Comparison of ENCODE assay signal across 8 mouse cellular contexts in genomic region chr7:34811531-34812526, GRCm38 (mm10). TPM values are rescaled to one million over a fixed set of nuclear protein-coding genes. Genes with fewer than 3 reads are reported as not detected.
DNase-seq lines count a peak whose midpoint lies in the region; ATAC-seq and TF ChIP-seq lines count a peak whose summit lies in the region.

No protein-coding gene starts in this region.

- H3K27ac ChIP-seq in heart, embryonic 13.5 days (replicated peaks) = no peak overlapping the region
- no peak overlapping the region for H3K27ac ChIP-seq in forebrain, embryonic 13.5 days
- H3K27ac ChIP-seq in kidney, postnatal 0 days = no peak overlapping the region
- H3K27ac ChIP-seq in midbrain, embryonic 14.5 days (replicated peaks; ENCODE audit: low read depth, low read length) = peak overlapping the region; percentile 55; the same call in 1 of the 2 replicates

- H3K9me3 ChIP-seq in heart, embryonic 13.5 days = no peaks in the 10 kb centered on the region
- H3K9me3 ChIP-seq in forebrain, embryonic 13.5 days (replicated peaks) = no peaks in the 10 kb centered on the region
- no peaks in the 10 kb centered on the region for H3K9me3 ChIP-seq in kidney, postnatal 0 days (replicated peaks; ENCODE audit: low read length)
- H3K9me3 ChIP-seq in midbrain, embryonic 14.5 days (ENCODE audit: control insufficient read depth, low read length) = no peaks in the 10 kb centered on the region

- H3K36me3 ChIP-seq in heart, embryonic 13.5 days = no peaks in the 10 kb centered on the region
- H3K36me3 ChIP-seq in forebrain, embryonic 13.5 days (ENCODE audit: poor library complexity, severe bottlenecking) = no peaks in the 10 kb centered on the region
- no peaks in the 10 kb centered on the region for H3K36me3 ChIP-seq in kidney, postnatal 0 days (ENCODE audit: insufficient read depth, low read length)
- H3K36me3 ChIP-seq in midbrain, embryonic 14.5 days (ENCODE audit: control insufficient read depth, insufficient read depth, low read length) = no peaks in the 10 kb centered on the region

- peaks cover 20% of the 10 kb centered on the region for H3K4me1 ChIP-seq in heart, embryonic 13.5 days
- peaks cover 23% of the 10 kb centered on the region for H3K4me1 ChIP-seq in forebrain, embryonic 13.5 days
- no peaks in the 10 kb centered on the region; the same call in 1 of the 2 replicates for H3K4me1 ChIP-seq in kidney, postnatal 0 days (replicated peaks; ENCODE audit: insufficient read depth, low read length)
- H3K4me1 ChIP-seq in midbrain, embryonic 14.5 days (ENCODE audit: control insufficient read depth, insufficient read depth, low read length) = peaks cover 9% of the 10 kb centered on the region

- TF ChIP-seq CTCF in kidney, postnatal 0 days (IDR thresholded peaks at IDR 0.05; ENCODE audit: low read depth) = no peak

- no peak for ATAC-seq in heart, embryonic 13.5 days (ENCODE audit: extremely low read depth, insufficient number of reproducible peaks, low FRiP score, low TSS enrichment)
- ATAC-seq in forebrain, embryonic 13.5 days = peak; percentile 11
- ATAC-seq in kidney, postnatal 0 days (replicated peaks; ENCODE audit: low FRiP score, low read depth) = peak; percentile 31
- no peak for ATAC-seq in midbrain, embryonic 14.5 days (ENCODE audit: low FRiP score, low TSS enrichment)

- H3K9ac ChIP-seq in heart, embryonic 13.5 days = peak overlapping the region; percentile 65
- peak overlapping the region; percentile 62 for H3K9ac ChIP-seq in forebrain, embryonic 13.5 days
- H3K9ac ChIP-seq in kidney, postnatal 0 days (ENCODE audit: low read depth, low read length) = peak overlapping the region; percentile 55
- peak overlapping the region; percentile 54 for H3K9ac ChIP-seq in midbrain, embryonic 14.5 days (replicated peaks; ENCODE audit: low read length)

- under 1% methylated on average over 66 of the region's 66 CpGs for WGBS in heart, embryonic 13.5 days
- under 1% methylated on average over 66 of the region's 66 CpGs for WGBS in forebrain, embryonic 13.5 days
- 1% methylated on average over 66 of the region's 66 CpGs for WGBS in kidney, postnatal 0 days
- WGBS in midbrain, embryonic 14.5 days = under 1% methylated on average over 66 of the region's 66 CpGs

- peaks cover 87% of the 10 kb centered on the region for H3K27me3 ChIP-seq in heart, embryonic 13.5 days (replicated peaks)
- H3K27me3 ChIP-seq in forebrain, embryonic 13.5 days = peaks cover 70% of the 10 kb centered on the region
- peaks cover 12% of the 10 kb centered on the region; the same call in 1 of the 2 replicates for H3K27me3 ChIP-seq in kidney, postnatal 0 days (ENCODE audit: insufficient read depth, low read length)
- H3K27me3 ChIP-seq in midbrain, embryonic 14.5 days (ENCODE audit: control insufficient read depth, insufficient read depth, low read length) = peaks cover 32% of the 10 kb centered on the region

- no peak for DNase-seq in heart, adult 11 months
- peak; percentile 68 for DNase-seq in ZHBTc4 (ENCODE audit: low read depth, low spot score)
- DNase-seq in kidney, postnatal 0 days (ENCODE audit: low spot score) = peak; percentile 25
- DNase-seq in midbrain, embryonic 14.5 days = peak; percentile 61
- DNase-seq in spleen, adult 12 weeks (ENCODE audit: low spot score) = no peak
- DNase-seq in urinary bladder, postnatal 4 days (ENCODE audit: low spot score in 2 of 2) = no peak

- H3K4me2 ChIP-seq in heart, embryonic 13.5 days = peak overlapping the region; percentile 85
- peak overlapping the region; percentile 94 for H3K4me2 ChIP-seq in forebrain, embryonic 13.5 days
- peak overlapping the region; percentile 67 for H3K4me2 ChIP-seq in kidney, postnatal 0 days (ENCODE audit: low read length)
- H3K4me2 ChIP-seq in midbrain, embryonic 14.5 days (ENCODE audit: low read length) = peak overlapping the region; percentile 86

- H3K4me3 ChIP-seq in heart, embryonic 13.5 days = peak overlapping the region; percentile 61
- H3K4me3 ChIP-seq in forebrain, embryonic 13.5 days = peak overlapping the region; percentile 56
- peak overlapping the region; percentile 59 for H3K4me3 ChIP-seq in kidney, postnatal 0 days (replicated peaks; ENCODE audit: low read depth, low read length)
- H3K4me3 ChIP-seq in midbrain, embryonic 14.5 days (replicated peaks; ENCODE audit: low read depth, low read length) = peak overlapping the region; percentile 61

RNA-seq across cellular contexts. Expression of gene Chst8, which starts 0.7 kb away (rescaled TPM):
- polyA plus RNA-seq in heart, embryonic 13.5 days (2015; fragmentation: Nextera tagmentation; extraction: Ambion mirVana) = 0.91 and 1.6 TPM in 2 replicates
- polyA plus RNA-seq in forebrain, embryonic 13.5 days (2015; fragmentation: Nextera tagmentation; extraction: Ambion mirVana) = 9.7 and 16.4 TPM in 2 replicates
- 14.1 and 16.8 TPM in 2 replicates for polyA plus RNA-seq in kidney, postnatal 0 days (2015; fragmentation: Nextera tagmentation; extraction: Ambion mirVana)
- polyA plus RNA-seq in midbrain, embryonic 14.5 days (2014; fragmentation: Nextera tagmentation; extraction: Ambion mirVana) = 14.7 and 14.9 TPM in 2 replicates

Comparison
In these comparisons a context has a peak if more than half of its experiments do, and no peak if none do; other contexts are left out.
1. ATAC-seq: peak in forebrain, embryonic 13.5 days (single experiment) and kidney, postnatal 0 days (single experiment); none in heart, embryonic 13.5 days (single experiment) and midbrain, embryonic 14.5 days (single experiment).
2. DNase-seq: peak in ZHBTc4 (single experiment), kidney, postnatal 0 days (single experiment) and midbrain, embryonic 14.5 days (single experiment); none in heart, adult 11 months (single experiment), spleen, adult 12 weeks (single experiment) and urinary bladder, postnatal 4 days (0 of 2).
3. Peak in every context shown above with its lines, with median percentiles within 50 percentile points of each other: H3K4me2 ChIP-seq, H3K4me3 ChIP-seq and H3K9ac ChIP-seq.